Mouse (Mus musculus) liver, postnatal 0 days (tissue): ENCODE measurements around the gene Fndc10.
A peak's percentile ranks its signal among the peaks of the same experiment; 100 is the strongest.

ENCODE experiments used
- CTCF ChIP-seq: sonication (generic); IDR thresholded peaks from 2 replicates; pipeline ENCODE4 v1.5.1; 2016; ENCODE audit warnings: antibody characterized with exemption, low read depth
- EP300 ChIP-seq: IDR thresholded peaks from 2 replicates; pipeline ENCODE4 v1.6.1; 2016; ENCODE audit warnings: antibody characterized with exemption, low read depth, mild to moderate bottlenecking

DNA sequence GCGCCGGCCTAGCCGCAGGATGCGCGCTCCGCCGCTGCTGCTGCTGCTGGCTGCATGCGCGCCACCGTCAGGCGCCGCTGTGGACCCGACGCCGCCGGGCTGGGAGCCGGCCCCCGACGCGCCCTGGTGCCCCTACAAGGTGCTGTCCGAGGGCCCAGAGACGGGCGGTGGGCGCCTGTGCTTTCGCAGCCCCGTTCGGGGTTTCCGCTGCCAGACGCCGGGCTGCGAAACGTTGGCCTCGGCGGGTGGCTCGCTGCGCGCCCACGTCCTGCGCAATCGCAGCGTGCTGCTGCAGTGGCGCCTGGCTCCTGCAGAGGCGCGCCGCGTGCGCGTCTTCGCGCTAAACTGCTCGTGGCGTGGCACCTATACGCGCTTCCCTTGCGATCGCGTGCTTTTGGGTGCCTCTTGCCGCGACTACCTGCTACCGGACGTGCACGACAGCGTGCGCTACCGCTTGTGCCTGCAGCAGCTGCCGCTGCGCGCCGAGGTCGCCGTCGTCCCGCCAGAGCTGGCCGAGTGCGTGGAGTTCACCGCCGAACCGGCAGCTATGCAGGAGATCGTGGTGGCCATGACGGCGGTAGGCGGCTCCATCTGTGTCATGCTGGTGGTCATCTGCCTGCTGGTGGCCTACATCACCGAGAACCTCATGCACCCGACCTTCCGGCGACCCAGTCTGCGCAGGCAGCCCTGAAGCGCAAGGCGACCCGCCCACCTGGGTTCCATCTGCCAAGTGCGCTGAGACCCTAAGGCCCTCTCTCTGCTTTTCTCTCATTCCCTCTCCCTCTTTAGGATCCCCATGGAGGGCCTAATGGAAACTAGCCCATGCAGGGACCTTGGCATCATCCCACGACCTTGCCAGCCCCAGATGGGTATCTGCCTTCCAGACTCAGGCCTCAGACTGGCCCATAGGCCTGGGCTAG lies 600 bp downstream of the Fndc10 start:
- peak; percentile 37; the same call in 1 of the 2 replicates for TF ChIP-seq CTCF
- TF ChIP-seq EP300 = no peak
